Mouse (Mus musculus): ENCODE data around the gene Apof.

GRCm38 (mm10) chr10:128250565-128250964, 17.9 kb upstream of the Apof start:
- TF ChIP-seq NELFE (IDR thresholded peaks at IDR 0.05; ENCODE audit: low read depth, low read length) (no peak), POLR2A (IDR thresholded peaks at IDR 0.05; ENCODE audit: control insufficient read depth in 1 of 2, insufficient read depth in 1 of 2, low read depth in 1 of 2, low read length in 2 of 2, poor library complexity in 1 of 2) (no peak), SMC3 (IDR thresholded peaks at IDR 0.05; ENCODE audit: low read depth, low read length) (no peak), ELF1 (IDR thresholded peaks at IDR 0.05; ENCODE audit: low read depth, low read length) (no peak)

Data from MEL (cell line).